Mouse (Mus musculus) kidney, adult 2 months (tissue): Measurements from ENCODE around the gene Scgb2b26. TPM values are rescaled to one million over a fixed set of nuclear protein-coding genes. Genes with fewer than 3 reads are reported as not detected.
A peak's percentile ranks its signal among the peaks of the same experiment; 100 is the strongest.
"Not testable (repeated sequence)": the region's sequence is repeated elsewhere in the genome, so short reads cannot be mapped to it uniquely, and the experiment has no call there.

Source experiments
- DNase-seq: peaks from one replicate; pipeline ENCODE4 v3.0.0; 2021
- H3K27ac ChIP-seq: fragments of 200-500 bp; 2 replicates; pipeline ENCODE4 v1.5.1; 2012; ENCODE audit warnings: low read depth, low read length, control low read depth, inconsistent platforms; ENCODE audit not compliant: insufficient read depth
- H3K27me3 ChIP-seq: fragments of 200-500 bp; replicated peaks from 2 replicates; pipeline ENCODE4 v1.6.1; 2012; ENCODE audit warnings: mild to moderate bottlenecking, moderate library complexity, low read length, inconsistent platforms; ENCODE audit not compliant: control insufficient read depth, insufficient read depth
- H3K36me3 ChIP-seq: fragments of 200-500 bp; 2 replicates; pipeline ENCODE4 v1.6.1; 2012; ENCODE audit warnings: mild to moderate bottlenecking, moderate library complexity, low read length, inconsistent platforms; ENCODE audit not compliant: control insufficient read depth, insufficient read depth
- H3K4me1 ChIP-seq: fragments of 200-500 bp; 2 replicates; pipeline ENCODE4 v1.6.1; 2011; ENCODE audit warnings: low read length; ENCODE audit not compliant: control insufficient read depth, insufficient read depth
- H3K4me3 ChIP-seq: fragments of 200-500 bp; 2 replicates; pipeline ENCODE4 v1.5.1; 2011; ENCODE audit warnings: mild to moderate bottlenecking, low read depth, low read length, control low read depth; ENCODE audit not compliant: insufficient read depth
- CTCF ChIP-seq: fragments of 200-500 bp; conservative IDR thresholded peaks from 2 replicates; pipeline ENCODE4 v1.5.1; 2011; ENCODE audit warnings: low read depth, mild to moderate bottlenecking, control low read depth, low read length, moderate library complexity, mixed read lengths; ENCODE audit not compliant: insufficient read depth, insufficient read length
- POLR2A ChIP-seq: fragments of 200-500 bp; IDR thresholded peaks from one replicate; pipeline ENCODE4 v1.6.1; 2011; ENCODE audit warnings: low read depth, low read length, control low read depth
- WGBS: fragments of 180-500 bp; shearing (Covaris S2); methylation state at CpG from one replicate; pipeline ENCODE4 v1.1.7; 2018; 5-methylcytosine and 5-hydroxymethylcytosine counted together
- polyA plus RNA-seq: library from polyadenylated mRNA; depleted of rRNA; stranded (reverse); fragments of >200 nt; gene quantifications from 2 replicates; pipeline ENCODE4 v1.2.3, GENCODE M21; 2012; rRNA removed

The Scgb2b26 gene
- not detected in 2 replicates for polyA plus RNA-seq

DNA sequence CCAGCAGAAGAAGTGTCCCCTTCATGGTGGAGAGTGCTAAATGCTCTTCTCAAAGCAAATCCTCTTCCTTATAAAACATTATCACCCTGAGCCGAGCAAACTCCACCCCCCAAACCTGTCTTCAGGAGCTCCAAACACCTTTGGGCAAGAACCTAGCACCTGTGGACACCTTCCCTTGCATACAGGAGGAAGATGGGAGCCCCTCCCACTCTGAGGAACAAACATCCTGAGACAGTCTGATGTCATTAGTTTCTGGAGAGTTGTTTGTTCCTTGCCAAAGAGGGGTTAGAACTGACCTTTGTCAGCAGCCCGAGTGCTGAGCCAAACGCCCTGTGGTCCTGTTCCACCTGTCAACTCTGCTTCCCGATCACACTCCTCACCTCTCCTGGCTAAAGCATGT, at the start of gene Scgb2b26:
TSS of gene Scgb2b26 (minus strand) at position 101 of the 400 bp plus-strand sequence.
- no peaks in the 10 kb centered on the region for H3K27me3 ChIP-seq
- H3K36me3 ChIP-seq: no peaks in the 10 kb centered on the region
- WGBS: 84% methylated on average over 4 of the region's 4 CpGs
- H3K4me3 ChIP-seq: no peak within 1 kb of the TSS
- DNase-seq: no peak
- TF ChIP-seq POLR2A (no peak), CTCF (no peak)
- H3K27ac ChIP-seq: no peak within 1 kb of the TSS
- no peaks in the 10 kb centered on the region for H3K4me1 ChIP-seq

DNA sequence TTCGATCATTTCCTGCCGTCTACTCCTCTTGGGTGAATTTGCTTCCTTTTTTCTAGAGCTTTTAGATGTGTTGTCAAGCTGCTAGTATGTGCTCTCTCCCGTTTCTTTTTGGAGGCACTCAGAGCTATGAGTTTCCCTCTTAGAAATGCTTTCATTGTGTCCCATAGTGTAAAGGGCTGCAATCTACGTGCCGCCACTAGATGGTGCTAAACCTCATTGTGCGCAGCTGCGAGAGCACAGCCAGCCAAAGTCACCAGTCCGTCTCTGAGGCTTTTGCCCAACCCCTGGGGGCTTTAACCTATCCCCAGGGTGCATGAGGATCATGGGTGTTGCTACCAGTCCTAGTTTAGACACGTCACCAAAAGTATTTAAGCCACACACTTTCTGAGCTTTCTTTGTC, 37.4 kb upstream of the Scgb2b26 start:
- H3K27me3 ChIP-seq, H3K27ac ChIP-seq, H3K4me1 ChIP-seq, H3K4me3 ChIP-seq, H3K36me3 ChIP-seq: not testable (repeated sequence)
- peak; percentile 31 for DNase-seq
- WGBS: 16% methylated on average over 8 of the region's 9 CpGs
- peak; percentile 46 for TF ChIP-seq CTCF

DNA sequence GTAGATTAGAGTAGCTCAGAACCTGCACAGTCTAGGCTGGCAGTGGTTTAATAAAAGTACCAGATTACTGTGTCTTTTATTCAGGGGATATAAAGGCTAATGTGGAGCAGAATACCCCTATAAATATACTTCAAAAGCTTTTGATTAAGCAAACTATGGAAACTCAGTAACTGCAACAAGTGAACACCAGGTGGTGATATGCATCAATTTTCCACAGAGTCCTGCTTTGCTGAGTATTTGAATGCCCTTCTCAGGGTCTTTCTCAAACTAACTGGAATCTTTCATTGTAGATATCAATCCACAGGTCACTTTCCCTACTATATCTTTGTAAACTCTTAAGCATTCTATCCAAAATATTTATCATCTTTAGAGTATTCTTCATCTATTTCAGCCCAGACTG, 41.9 kb downstream of the Scgb2b26 start:
- Histone ChIP-seq H3K4me3 (no peak overlapping the region), H3K27ac (no peak overlapping the region), H3K4me1 (no peaks in the 10 kb centered on the region), H3K27me3 (no peaks in the 10 kb centered on the region), H3K36me3 (no peaks in the 10 kb centered on the region)
- no peak for DNase-seq
- TF ChIP-seq CTCF (no peak), POLR2A (no peak)

DNA sequence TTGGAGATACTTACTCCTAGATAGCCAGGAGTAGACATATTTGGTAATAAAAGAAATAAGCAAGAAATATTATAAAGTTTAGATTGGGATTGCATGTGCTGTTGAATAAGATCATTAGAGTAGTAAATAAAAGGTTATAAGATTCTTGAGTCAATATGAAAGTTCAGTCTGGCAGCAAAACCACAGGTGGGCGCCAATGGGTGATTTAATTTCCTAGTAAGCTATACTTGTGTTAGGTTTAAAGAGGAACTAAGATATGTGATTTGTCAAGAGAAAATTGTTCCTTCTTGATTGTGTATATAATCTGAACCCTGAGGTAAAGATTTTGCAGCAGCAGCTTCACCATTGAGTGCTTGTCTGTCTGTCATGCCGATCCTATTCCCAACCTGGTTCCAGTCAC, 44.0 kb downstream of the Scgb2b26 start:
- no peak overlapping the region for H3K27ac ChIP-seq
- no peaks in the 10 kb centered on the region for H3K4me1 ChIP-seq
- 76% methylated on average over 2 of the region's 2 CpGs for WGBS
- no peak for TF ChIP-seq CTCF
- TF ChIP-seq POLR2A: no peak
- no peak overlapping the region for H3K4me3 ChIP-seq
- H3K36me3 ChIP-seq: no peaks in the 10 kb centered on the region
- peak; percentile 8 for DNase-seq
- no peaks in the 10 kb centered on the region for H3K27me3 ChIP-seq

DNA sequence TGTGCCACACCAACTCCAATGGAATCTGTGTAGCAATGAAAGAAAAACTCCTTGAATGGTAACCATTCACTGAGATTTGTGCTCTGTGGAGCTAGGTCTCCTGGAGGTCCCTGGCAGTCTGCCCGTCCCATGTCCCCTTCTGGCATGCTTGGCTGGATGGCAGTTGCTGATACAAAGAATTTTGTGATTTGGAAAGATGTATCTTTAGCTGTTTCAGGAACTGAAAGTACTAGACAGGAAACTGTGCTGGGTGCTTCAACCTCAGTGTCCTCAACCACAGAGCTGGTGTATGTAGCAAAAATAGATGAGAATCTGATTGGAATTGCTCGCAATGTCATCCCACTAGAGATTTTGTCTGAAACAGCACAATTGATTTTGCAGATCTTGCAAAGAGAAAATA, 44.8 kb downstream of the Scgb2b26 start:
- Histone ChIP-seq H3K36me3 (no peaks in the 10 kb centered on the region), H3K4me3 (no peak overlapping the region), H3K27me3 (no peaks in the 10 kb centered on the region), H3K27ac (no peak overlapping the region), H3K4me1 (no peaks in the 10 kb centered on the region)
- DNase-seq: peak; percentile 7
- 47% methylated on average over 2 of the region's 2 CpGs for WGBS
- TF ChIP-seq CTCF: no peak
- TF ChIP-seq POLR2A: no peak

Other genes starting within 250 kb of the Scgb2b26 start
- gene Scgb2b24, start 205.7 kb downstream of the Scgb2b26 start, polyA plus RNA-seq: not detected in 2 replicates
- not detected in 2 replicates for gene Scgb1b24, start 201.2 kb downstream of the Scgb2b26 start, polyA plus RNA-seq
- gene Scgb2b27, start 68.9 kb upstream of the Scgb2b26 start, polyA plus RNA-seq: not detected in 2 replicates
- gene Scgb1b27, start 76.4 kb upstream of the Scgb2b26 start, polyA plus RNA-seq: not detected in 2 replicates
- gene Scgb1b30, start 150.4 kb upstream of the Scgb2b26 start, polyA plus RNA-seq: not detected in 2 replicates
- 22.6 and 28.7 TPM in 2 replicates for gene Wtip, start 188.2 kb upstream of the Scgb2b26 start, polyA plus RNA-seq
- 28.4 and 32.7 TPM in 2 replicates for gene Uba2, start 224.6 kb upstream of the Scgb2b26 start, polyA plus RNA-seq